Mouse (Mus musculus) small intestine, adult 2 months (tissue): ENCODE results near the gene Kdelc2.

Experiments
- CTCF ChIP-seq: fragments of 200-500 bp; IDR thresholded peaks from 2 replicates; pipeline ENCODE4 v1.5.1; 2012; ENCODE audit warnings: low read depth, mild to moderate bottlenecking, control low read depth, inconsistent platforms, low read length, moderate library complexity, mixed read lengths; ENCODE audit not compliant: insufficient replicate concordance, insufficient read length; ENCODE audit errors: extremely low read depth
- POLR2A ChIP-seq: fragments of 200-500 bp; IDR thresholded peaks from 2 replicates; pipeline ENCODE4 v1.6.1; 2012; ENCODE audit warnings: low read depth, mild to moderate bottlenecking, control low read depth, inconsistent platforms, low read length, moderate library complexity

- TF ChIP-seq CTCF (no peak), POLR2A (no peak)
Observed at GRCm38 (mm10) chr9:53346402-53346801, 37.4 kb upstream of the Kdelc2 start.
